Mouse (Mus musculus) midbrain, embryonic 13.5 days (tissue): ENCODE measurements around the gene St6gal1. TPM values are rescaled to one million over a fixed set of nuclear protein-coding genes. Genes with fewer than 3 reads are reported as not detected.
A peak's percentile ranks its signal among the peaks of the same experiment; 100 is the strongest.

Experiments
- ATAC-seq: fragments of 200-750 bp; cut with Nextera tagmentation; 2 replicates; pipeline ENCODE4 v1.8.0; 2017; ENCODE audit warnings: mild to moderate bottlenecking, moderate TSS enrichment, moderate library complexity
- H3K27ac ChIP-seq: fragments of 300-500 bp; sonication (generic); 2 replicates; pipeline ENCODE4 v1.5.1; 2015; ENCODE audit warnings: inconsistent platforms, mild to moderate bottlenecking, moderate library complexity
- H3K27me3 ChIP-seq: fragments of 300-500 bp; sonication (generic); 2 replicates; pipeline ENCODE4 v1.6.1; 2015; ENCODE audit warnings: mild to moderate bottlenecking, inconsistent platforms
- H3K36me3 ChIP-seq: fragments of 300-500 bp; sonication (generic); 2 replicates; pipeline ENCODE4 v1.6.1; 2015; ENCODE audit warnings: mild to moderate bottlenecking, inconsistent platforms
- H3K4me1 ChIP-seq: fragments of 300-500 bp; sonication (generic); replicated peaks from 2 replicates; pipeline ENCODE4 v1.6.1; 2015; ENCODE audit warnings: inconsistent platforms
- H3K4me2 ChIP-seq: fragments of 300-500 bp; sonication (generic); replicated peaks from 2 replicates; pipeline ENCODE4 v1.6.1; 2015; ENCODE audit warnings: moderate library complexity, mild to moderate bottlenecking, inconsistent platforms
- H3K4me3 ChIP-seq: fragments of 300-500 bp; sonication (generic); replicated peaks from 2 replicates; pipeline ENCODE4 v1.5.1; 2015; ENCODE audit warnings: mild to moderate bottlenecking, inconsistent platforms
- H3K9ac ChIP-seq: fragments of 300-500 bp; sonication (generic); replicated peaks from 2 replicates; pipeline ENCODE4 v1.6.1; 2015; ENCODE audit warnings: mild to moderate bottlenecking, inconsistent platforms
- H3K9me3 ChIP-seq: fragments of 300-500 bp; sonication (generic); 2 replicates; pipeline ENCODE4 v1.6.1; 2016; ENCODE audit warnings: mild to moderate bottlenecking, inconsistent platforms
- WGBS: fragments of 180-500 bp; shearing (Covaris S2); methylation state at CpG from one replicate; pipeline ENCODE4 v1.1.7; 2015; 5-methylcytosine and 5-hydroxymethylcytosine counted together
- polyA plus RNA-seq: library from polyadenylated mRNA; unstranded; fragments of >200 nt; fragmentation: Nextera tagmentation; extraction: Ambion mirVana; gene quantifications from 2 replicates; pipeline ENCODE4 v1.2.1, GENCODE M21; 2015

The St6gal1 gene
- polyA plus RNA-seq, 1 experiment from 2014 or later, result 44.5 TPM

DNA sequence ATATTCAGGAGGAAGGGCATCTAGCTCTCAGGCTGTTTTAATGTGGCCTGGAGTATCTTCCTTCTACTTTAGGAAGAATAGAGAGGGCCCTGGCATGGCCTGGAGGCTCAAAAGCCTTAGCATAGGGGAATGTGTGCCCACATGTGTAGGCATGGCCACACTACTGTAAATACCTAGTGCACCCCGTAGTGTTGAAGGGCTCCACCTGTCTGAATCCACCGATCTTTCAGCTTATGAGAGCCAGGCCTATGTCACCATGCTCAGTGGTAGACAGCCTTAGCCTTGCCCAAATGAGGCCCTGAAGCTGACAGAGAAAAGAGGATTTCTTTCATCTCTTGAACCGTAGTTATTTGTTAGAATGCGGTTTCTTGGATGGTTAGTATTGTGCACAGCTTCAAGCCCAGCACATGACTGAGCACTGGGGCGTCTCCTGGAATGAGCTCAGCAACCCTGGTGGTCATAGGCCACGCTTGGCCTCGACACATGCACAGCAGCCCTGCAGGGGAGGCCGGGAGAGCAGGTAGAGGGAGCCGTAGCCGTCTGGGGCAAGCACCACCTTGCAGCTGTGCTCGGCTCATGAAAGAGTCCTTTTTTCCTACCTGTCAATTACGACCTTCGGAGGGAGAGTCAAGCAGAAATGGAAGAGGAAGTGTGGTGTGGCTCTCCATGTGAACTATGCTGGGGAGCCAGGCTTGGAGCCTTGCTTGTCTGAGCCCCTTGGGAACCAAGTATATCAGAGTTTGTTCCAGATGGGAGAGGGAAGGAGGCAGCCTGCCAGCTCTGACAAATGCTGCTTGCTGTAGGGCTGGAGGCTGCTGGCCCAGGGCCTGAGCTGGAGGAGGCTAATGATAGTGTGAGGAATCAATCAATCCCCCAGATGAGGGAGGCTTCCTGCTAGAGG lies 15.8 kb downstream of the St6gal1 start:
- WGBS, result 65% methylated on average over 13 of the region's 13 CpGs
- no peaks in the 10 kb centered on the region for H3K27me3 ChIP-seq
- peak overlapping the region; percentile 60 for H3K27ac ChIP-seq
- no peak overlapping the region for H3K4me3 ChIP-seq
- H3K4me1 ChIP-seq, result peaks cover 18% of the 10 kb centered on the region
- H3K4me2 ChIP-seq, result no peak overlapping the region
- ATAC-seq, result peak; percentile 78
- no peak overlapping the region for H3K9ac ChIP-seq
- peaks cover 7% of the 10 kb centered on the region; the same call in 1 of the 2 replicates for H3K36me3 ChIP-seq
- no peaks in the 10 kb centered on the region for H3K9me3 ChIP-seq

DNA sequence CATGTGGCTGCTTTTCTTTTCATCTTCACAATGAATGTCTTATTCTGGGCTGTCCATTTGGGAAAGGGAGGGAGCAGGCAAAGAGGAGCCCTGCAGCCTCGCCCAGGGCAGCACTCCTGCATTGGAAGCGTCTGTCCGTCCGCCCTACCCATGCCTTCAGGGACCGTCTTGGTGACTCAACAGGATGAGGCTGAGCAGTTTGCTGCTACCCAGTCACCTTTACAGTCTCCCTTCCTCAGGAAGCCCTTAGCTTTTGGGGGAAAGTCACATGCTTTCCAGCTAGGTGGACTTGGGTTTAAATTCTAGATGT lies 16.4 kb downstream of the St6gal1 start:
- no peak overlapping the region for H3K9ac ChIP-seq
- peaks cover 18% of the 10 kb centered on the region for H3K4me1 ChIP-seq
- ATAC-seq, result no peak
- no peak overlapping the region for H3K4me3 ChIP-seq
- H3K9me3 ChIP-seq, result no peaks in the 10 kb centered on the region
- no peak overlapping the region for H3K4me2 ChIP-seq
- H3K36me3 ChIP-seq, result peaks cover 7% of the 10 kb centered on the region; the same call in 1 of the 2 replicates
- no peaks in the 10 kb centered on the region for H3K27me3 ChIP-seq
- H3K27ac ChIP-seq, result peak overlapping the region; percentile 60; the same call in 1 of the 2 replicates
- 85% methylated on average over 5 of the region's 5 CpGs for WGBS

DNA sequence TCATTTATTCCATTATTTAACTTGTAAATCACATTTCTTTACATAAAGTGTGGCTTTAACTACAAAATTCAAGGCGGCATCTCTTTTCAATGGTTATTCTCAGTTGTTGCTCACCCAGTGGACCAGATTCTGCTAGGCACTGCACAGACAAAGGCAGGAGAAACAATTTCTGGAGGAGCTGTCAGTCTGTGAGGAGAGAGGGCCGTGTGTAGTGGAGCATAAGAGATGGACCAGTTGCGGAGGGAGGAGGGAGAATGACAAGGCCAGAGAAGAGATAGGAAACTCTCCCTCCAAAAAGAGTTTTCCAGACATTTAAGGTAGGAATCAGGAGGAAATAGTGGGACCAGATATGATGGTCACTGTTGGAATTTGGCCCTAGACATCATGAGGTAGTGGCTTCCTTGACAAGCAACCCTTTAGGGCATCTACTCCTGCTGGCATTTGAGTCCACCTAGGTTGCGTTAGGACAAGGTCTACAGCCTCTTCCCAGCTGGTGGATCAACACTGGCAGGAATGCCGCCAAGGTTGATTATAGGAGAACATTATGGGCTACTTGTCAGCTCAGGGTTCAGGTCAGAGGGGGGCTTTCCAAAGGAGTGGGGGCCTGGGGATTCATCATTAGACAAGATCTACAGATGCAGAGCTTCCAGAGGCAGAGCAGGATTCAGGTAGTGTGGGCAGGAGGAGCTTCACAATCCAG lies 19.3 kb downstream of the St6gal1 start:
- Histone ChIP-seq H3K36me3 (peaks cover 7% of the 10 kb centered on the region; the same call in 1 of the 2 replicates), H3K9me3 (no peaks in the 10 kb centered on the region), H3K4me1 (peaks cover 12% of the 10 kb centered on the region), H3K9ac (no peak overlapping the region), H3K4me2 (no peak overlapping the region), H3K4me3 (no peak overlapping the region), H3K27me3 (no peaks in the 10 kb centered on the region), H3K27ac (no peak overlapping the region)
- ATAC-seq, result no peak
- 73% methylated on average over 5 of the region's 5 CpGs for WGBS

GRCm38 (mm10) chr16:23244486-23244885 lies 19.9 kb downstream of the St6gal1 start:
- Histone ChIP-seq H3K9me3 (no peaks in the 10 kb centered on the region), H3K4me3 (no peak overlapping the region), H3K27ac (no peak overlapping the region), H3K36me3 (peaks cover 7% of the 10 kb centered on the region; the same call in 1 of the 2 replicates), H3K27me3 (no peaks in the 10 kb centered on the region), H3K4me1 (peaks cover 15% of the 10 kb centered on the region), H3K9ac (no peak overlapping the region), H3K4me2 (no peak overlapping the region)
- 91% methylated on average over 7 of the region's 7 CpGs for WGBS
- no peak for ATAC-seq

DNA sequence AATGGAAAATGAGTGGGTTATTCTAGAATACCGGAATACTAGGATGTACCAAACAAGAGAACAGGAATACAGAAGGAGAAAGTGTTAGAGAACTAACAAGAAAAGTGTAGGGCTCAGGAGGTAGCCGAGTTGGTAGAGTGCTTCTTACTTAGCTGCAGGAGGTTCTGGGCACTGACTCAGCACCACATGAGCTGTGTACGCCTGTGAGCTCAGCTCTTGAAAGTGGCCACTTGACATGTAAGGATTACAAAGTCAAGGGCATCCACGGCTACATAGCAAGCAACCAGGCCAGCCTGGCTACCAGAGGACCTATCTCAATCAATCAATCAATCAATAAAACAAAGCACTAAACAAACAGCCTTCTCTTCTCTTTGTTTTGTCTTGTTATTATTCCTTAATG lies 24.7 kb downstream of the St6gal1 start:
- H3K4me2 ChIP-seq, result no peak overlapping the region
- WGBS, result 57% methylated on average over 4 of the region's 4 CpGs
- H3K27ac ChIP-seq, result no peak overlapping the region
- no peaks in the 10 kb centered on the region for H3K36me3 ChIP-seq
- no peak overlapping the region for H3K4me3 ChIP-seq
- no peak overlapping the region for H3K9ac ChIP-seq
- no peak for ATAC-seq
- H3K9me3 ChIP-seq, result no peaks in the 10 kb centered on the region
- H3K4me1 ChIP-seq, result peaks cover 35% of the 10 kb centered on the region
- no peaks in the 10 kb centered on the region for H3K27me3 ChIP-seq

DNA sequence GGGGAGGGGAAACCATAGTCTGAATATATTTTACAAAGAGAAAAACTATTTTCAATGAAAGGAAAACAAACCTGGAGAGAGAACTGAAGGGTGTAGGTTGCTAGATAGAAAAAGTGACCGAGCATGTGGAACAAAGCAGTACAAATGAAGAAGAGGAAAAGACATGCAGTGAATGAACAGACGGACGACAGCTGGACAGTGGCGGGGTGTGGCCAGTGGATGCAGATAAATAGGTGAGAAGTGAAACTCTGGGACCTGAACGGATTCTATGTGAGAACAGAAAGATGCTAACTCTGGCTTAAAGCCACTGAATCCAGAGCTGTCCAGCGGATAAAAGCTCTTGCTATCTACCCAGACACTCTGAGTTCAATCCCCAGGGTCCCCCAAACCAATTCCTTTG lies 25.2 kb downstream of the St6gal1 start:
- no peak for ATAC-seq
- Histone ChIP-seq H3K4me2 (no peak overlapping the region), H3K4me1 (peaks cover 35% of the 10 kb centered on the region), H3K4me3 (no peak overlapping the region), H3K9me3 (no peaks in the 10 kb centered on the region), H3K27me3 (no peaks in the 10 kb centered on the region), H3K36me3 (no peaks in the 10 kb centered on the region), H3K27ac (no peak overlapping the region), H3K9ac (no peak overlapping the region)
- 64% methylated on average over 6 of the region's 6 CpGs for WGBS

- no peak overlapping the region for H3K4me3 ChIP-seq
- H3K4me1 ChIP-seq, result peaks cover 35% of the 10 kb centered on the region
- no peaks in the 10 kb centered on the region for H3K36me3 ChIP-seq
- no peak overlapping the region for H3K9ac ChIP-seq
- H3K27ac ChIP-seq, result peak overlapping the region; percentile 42
- H3K4me2 ChIP-seq, result no peak overlapping the region
- 43% methylated on average over 15 of the region's 15 CpGs for WGBS
- no peaks in the 10 kb centered on the region for H3K27me3 ChIP-seq
- no peaks in the 10 kb centered on the region for H3K9me3 ChIP-seq
- peak; percentile 55 for ATAC-seq
Measured at GRCm38 (mm10) chr16:23250556-23251444, 26.3 kb downstream of the St6gal1 start.

DNA sequence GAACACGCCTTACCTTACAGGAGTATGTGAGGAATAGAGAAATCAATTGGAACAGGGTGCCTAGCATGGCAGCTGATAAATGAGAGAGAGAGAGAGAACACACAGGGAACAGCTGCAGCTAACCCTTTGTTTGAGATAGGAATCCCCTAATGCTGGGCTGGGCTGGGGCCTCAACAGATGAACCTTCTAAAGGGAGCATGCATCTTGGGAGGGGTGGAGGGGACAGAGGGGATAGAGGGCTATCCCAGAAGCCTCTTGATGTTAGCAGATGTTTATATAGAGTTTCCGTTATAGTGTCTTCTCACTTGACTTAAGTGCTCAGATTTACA lies 26.9 kb downstream of the St6gal1 start:
- H3K4me2 ChIP-seq, result no peak overlapping the region
- no peaks in the 10 kb centered on the region for H3K27me3 ChIP-seq
- no peaks in the 10 kb centered on the region for H3K36me3 ChIP-seq
- ATAC-seq, result peak; percentile 51
- H3K4me3 ChIP-seq, result no peak overlapping the region
- H3K9ac ChIP-seq, result no peak overlapping the region
- H3K27ac ChIP-seq, result peak overlapping the region; percentile 42
- no peaks in the 10 kb centered on the region for H3K9me3 ChIP-seq
- 48% methylated on average over 2 of the region's 2 CpGs for WGBS
- peaks cover 36% of the 10 kb centered on the region for H3K4me1 ChIP-seq

DNA sequence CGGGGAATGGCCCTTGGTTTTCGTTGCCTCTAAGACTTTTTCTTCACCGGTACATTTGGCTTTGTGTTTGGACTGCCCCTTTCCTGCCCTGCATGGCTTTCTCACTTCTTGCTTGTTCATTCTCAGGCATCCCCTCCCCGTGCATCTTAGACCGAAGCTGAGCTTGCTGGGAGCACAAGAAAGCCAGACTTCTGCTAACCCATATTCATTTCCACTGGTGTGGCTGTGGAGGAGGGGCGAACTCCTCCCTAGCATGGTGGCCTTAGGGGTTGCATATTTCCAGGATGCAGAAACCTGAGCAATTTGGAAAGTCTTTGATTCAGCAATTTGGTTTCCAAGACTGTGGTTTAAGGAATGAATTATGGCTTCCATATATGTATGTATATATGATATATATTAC lies 29.1 kb downstream of the St6gal1 start:
- Histone ChIP-seq H3K27me3 (no peaks in the 10 kb centered on the region), H3K9ac (no peak overlapping the region), H3K4me2 (no peak overlapping the region), H3K9me3 (no peaks in the 10 kb centered on the region), H3K4me1 (peaks cover 58% of the 10 kb centered on the region), H3K27ac (no peak overlapping the region), H3K36me3 (0 out of 2 replicates have a peak, but pooled peaks cover 3% of the 10 kb centered on the region), H3K4me3 (no peak overlapping the region)
- no peak for ATAC-seq
- 65% methylated on average over 6 of the region's 6 CpGs for WGBS

GRCm38 (mm10) chr16:23254062-23254461 lies 29.5 kb downstream of the St6gal1 start:
- ATAC-seq, result no peak

DNA sequence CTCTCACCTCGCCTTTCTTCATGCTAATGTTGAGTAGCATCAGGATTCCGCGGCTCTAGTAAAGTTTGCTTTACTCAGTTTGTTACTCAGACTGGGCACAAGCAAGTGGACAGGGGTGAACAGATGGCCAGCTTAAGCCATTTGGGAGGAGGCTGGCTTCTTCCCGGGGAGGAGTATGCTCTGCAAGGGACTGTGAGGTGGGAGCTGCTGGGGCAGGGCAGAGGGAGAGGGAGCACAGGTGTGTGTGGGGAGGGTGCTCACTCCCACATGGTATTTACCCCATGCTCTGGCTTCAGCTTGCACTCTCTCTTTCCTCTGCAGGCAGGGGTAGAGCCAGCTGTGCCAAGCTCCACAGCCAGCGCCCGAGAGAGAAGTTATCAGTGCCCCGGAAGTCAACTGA lies 32.1 kb downstream of the St6gal1 start:
- Histone ChIP-seq H3K27me3 (0 out of 2 replicates have a peak, but pooled peaks cover 5% of the 10 kb centered on the region), H3K27ac (no peak overlapping the region), H3K4me2 (no peak overlapping the region), H3K4me1 (peaks cover 48% of the 10 kb centered on the region), H3K4me3 (no peak overlapping the region), H3K9ac (no peak overlapping the region), H3K36me3 (0 out of 2 replicates have a peak, but pooled peaks cover 8% of the 10 kb centered on the region), H3K9me3 (no peaks in the 10 kb centered on the region)
- no peak for ATAC-seq
- WGBS, result 61% methylated on average over 7 of the region's 7 CpGs

More at GRCm38 (mm10) chr16:23254062-23254461, 29.5 kb downstream of the St6gal1 start:
- WGBS, result 77% methylated on average over 1 of the region's 1 CpGs
- H3K9me3 ChIP-seq, result no peaks in the 10 kb centered on the region
- no peak overlapping the region for H3K9ac ChIP-seq
- H3K4me3 ChIP-seq, result no peak overlapping the region
- H3K36me3 ChIP-seq, result 0 out of 2 replicates have a peak, but pooled peaks cover 3% of the 10 kb centered on the region
- H3K4me1 ChIP-seq, result peaks cover 63% of the 10 kb centered on the region
- H3K27ac ChIP-seq, result no peak overlapping the region
- H3K4me2 ChIP-seq, result no peak overlapping the region
- no peaks in the 10 kb centered on the region for H3K27me3 ChIP-seq
